Mouse (Mus musculus) heart, embryonic 14.5 days (tissue): ENCODE measurements around the gene Kat7. TPM values are rescaled to one million over a fixed set of nuclear protein-coding genes. Genes with fewer than 3 reads are reported as not detected.

Experiments used
- ATAC-seq: fragments of 200-750 bp; cut with Nextera tagmentation; 2 replicates; pipeline ENCODE4 v1.8.0; 2017; ENCODE audit warnings: low read depth, moderate TSS enrichment; ENCODE audit not compliant: insufficient number of reproducible peaks, insufficient read depth, low FRiP score
- H3K27ac ChIP-seq, 2 experiments: fragments of 200-500 bp in 1 of 2; fragments of 300-500 bp in 1 of 2; sonication (generic) in 1 of 2; replicated peaks in 1 of 2; 2 replicates each; pipeline ENCODE4 v1.5.1; 2012 to 2014; ENCODE audit warnings: low read depth in 2 of 2, low read length in 2 of 2, control low read depth in 1 of 2, mild to moderate bottlenecking in 1 of 2, mixed read lengths in 1 of 2; ENCODE audit not compliant: control insufficient read depth in 1 of 2, insufficient read depth in 1 of 2
- H3K27me3 ChIP-seq: fragments of 300-500 bp; sonication (generic); 2 replicates; pipeline ENCODE4 v1.6.1; 2014; ENCODE audit warnings: mild to moderate bottlenecking, low read length, control low read depth; ENCODE audit not compliant: control insufficient read depth, insufficient read depth
- H3K36me3 ChIP-seq: fragments of 300-500 bp; sonication (generic); 2 replicates; pipeline ENCODE4 v1.6.1; 2014; ENCODE audit warnings: mild to moderate bottlenecking, control low read depth, low read length, mixed read lengths; ENCODE audit not compliant: control insufficient read depth, insufficient read depth
- H3K4me1 ChIP-seq, 2 experiments: fragments of 200-500 bp in 1 of 2; fragments of 300-500 bp in 1 of 2; sonication (generic) in 1 of 2; 2 replicates each; pipeline ENCODE4 v1.6.1; 2012 to 2014; ENCODE audit warnings: low read length in 2 of 2, control low read depth in 1 of 2, mixed read lengths in 1 of 2; ENCODE audit not compliant: control insufficient read depth in 2 of 2, insufficient read depth in 2 of 2
- H3K4me2 ChIP-seq: fragments of 300-500 bp; sonication (generic); 2 replicates; pipeline ENCODE4 v1.6.1; 2014; ENCODE audit warnings: mild to moderate bottlenecking, low read length
- H3K4me3 ChIP-seq, 2 experiments: fragments of 200-500 bp in 1 of 2; fragments of 300-500 bp in 1 of 2; sonication (generic) in 1 of 2; 2 replicates each; pipeline ENCODE4 v1.5.1; 2012 to 2014; ENCODE audit warnings: low read length in 2 of 2, mild to moderate bottlenecking in 2 of 2, control low read depth in 1 of 2, low read depth in 1 of 2, moderate library complexity in 1 of 2; ENCODE audit not compliant: control insufficient read depth in 1 of 2, insufficient read depth in 1 of 2
- H3K9ac ChIP-seq: fragments of 300-500 bp; sonication (generic); 2 replicates; pipeline ENCODE4 v1.6.1; 2014; ENCODE audit warnings: mild to moderate bottlenecking, low read length
- H3K9me3 ChIP-seq: fragments of 300-500 bp; sonication (generic); 2 replicates; pipeline ENCODE4 v1.6.1; 2016; ENCODE audit warnings: low read length, control low read depth; ENCODE audit not compliant: control insufficient read depth
- WGBS: fragments of 180-500 bp; shearing (Covaris S2); extraction: QIAGEN DNeasy Blood & Tissue Kit; methylation state at CpG from one replicate; pipeline ENCODE4 v1.1.7; 2014; 5-methylcytosine and 5-hydroxymethylcytosine counted together
- polyA plus RNA-seq: library from polyadenylated mRNA; unstranded; fragments of >200 nt; fragmentation: Nextera tagmentation; extraction: Ambion mirVana; gene quantifications from 2 replicates; pipeline ENCODE4 v1.2.1, GENCODE M21; 2014

Gene Kat7
- polyA plus RNA-seq, 1 experiment from 2014 or later, result 45.6 TPM

GRCm38 (mm10) chr11:95353226-95353625, 43.2 kb upstream of the Kat7 start:
- Histone ChIP-seq H3K27ac (no peak overlapping the region), H3K27me3 (no peaks in the 10 kb centered on the region), H3K9ac (no peak overlapping the region), H3K36me3 (peaks cover 3% of the 10 kb centered on the region; the same call in 1 of the 2 replicates), H3K9me3 (no peaks in the 10 kb centered on the region), H3K4me1 (peaks cover 11 to 26% of the 10 kb centered on the region in 2 experiments), H3K4me2 (no peak overlapping the region), H3K4me3 (no peak overlapping the region)
- no peak for ATAC-seq
- 75% methylated on average over 9 of the region's 9 CpGs for WGBS

GRCm38 (mm10) chr11:95352686-95353085, 42.6 kb upstream of the Kat7 start:
- Histone ChIP-seq H3K4me2 (no peak overlapping the region), H3K27me3 (no peaks in the 10 kb centered on the region), H3K4me1 (peaks cover 11 to 26% of the 10 kb centered on the region in 2 experiments), H3K9ac (no peak overlapping the region), H3K4me3 (no peak overlapping the region), H3K27ac (no peak overlapping the region), H3K36me3 (peaks cover 5% of the 10 kb centered on the region; the same call in 1 of the 2 replicates), H3K9me3 (no peaks in the 10 kb centered on the region)
- WGBS, result 86% methylated on average over 2 of the region's 2 CpGs
- ATAC-seq, result no peak

GRCm38 (mm10) chr11:95350960-95351359, 40.9 kb upstream of the Kat7 start:
- H3K36me3 ChIP-seq, result peaks cover 13% of the 10 kb centered on the region
- H3K4me2 ChIP-seq, result no peak overlapping the region
- H3K27me3 ChIP-seq, result no peaks in the 10 kb centered on the region
- H3K9ac ChIP-seq, result no peak overlapping the region
- no peak for ATAC-seq
- H3K27ac ChIP-seq, result no peak overlapping the region
- no peaks in the 10 kb centered on the region for H3K9me3 ChIP-seq
- no peak overlapping the region for H3K4me3 ChIP-seq
- 79% methylated on average over 3 of the region's 3 CpGs for WGBS
- H3K4me1 ChIP-seq, result peaks cover 5 to 13% of the 10 kb centered on the region in 2 experiments; a peak in 3 of 4 replicates

- Histone ChIP-seq H3K4me1 (peaks cover 2 to 6% of the 10 kb centered on the region in 2 experiments; a peak in 3 of 4 replicates), H3K27ac (no peak overlapping the region), H3K4me2 (no peak overlapping the region), H3K36me3 (peaks cover 13% of the 10 kb centered on the region), H3K9ac (no peak overlapping the region), H3K9me3 (no peaks in the 10 kb centered on the region), H3K27me3 (no peaks in the 10 kb centered on the region), H3K4me3 (no peak overlapping the region)
- ATAC-seq, result no peak
- WGBS, result 61% methylated on average over 6 of the region's 6 CpGs
Measured at GRCm38 (mm10) chr11:95350289-95350688, 40.2 kb upstream of the Kat7 start.

- Histone ChIP-seq H3K27me3 (no peaks in the 10 kb centered on the region), H3K36me3 (peaks cover 13% of the 10 kb centered on the region), H3K4me1 (peaks cover 0 to 7% of the 10 kb centered on the region in 2 experiments; a peak in 2 of 4 replicates), H3K9me3 (no peaks in the 10 kb centered on the region), H3K4me3 (no peak overlapping the region), H3K4me2 (0 out of 2 replicates have a peak overlapping the region, but pooled peaks have one; percentile 8), H3K27ac (no peak overlapping the region), H3K9ac (no peak overlapping the region; the same call in 1 of the 2 replicates)
- 79% methylated on average over 2 of the region's 2 CpGs for WGBS
- ATAC-seq, result no peak
Measured at GRCm38 (mm10) chr11:95344181-95344580, 34.1 kb upstream of the Kat7 start.

GRCm38 (mm10) chr11:95343180-95343579, 33.1 kb upstream of the Kat7 start:
- H3K9me3 ChIP-seq, result no peaks in the 10 kb centered on the region
- no peaks in the 10 kb centered on the region for H3K27me3 ChIP-seq
- H3K27ac ChIP-seq, result no peak overlapping the region
- H3K9ac ChIP-seq, result no peak overlapping the region
- H3K4me3 ChIP-seq, result no peak overlapping the region
- H3K4me2 ChIP-seq, result no peak overlapping the region
- 69% methylated on average over 4 of the region's 4 CpGs for WGBS
- H3K4me1 ChIP-seq, result peaks cover 0 to 10% of the 10 kb centered on the region in 2 experiments; a peak in 2 of 4 replicates
- ATAC-seq, result no peak
- peaks cover 9% of the 10 kb centered on the region; the same call in 1 of the 2 replicates for H3K36me3 ChIP-seq

GRCm38 (mm10) chr11:95340664-95341063, 30.6 kb upstream of the Kat7 start:
- Histone ChIP-seq H3K36me3 (no peaks in the 10 kb centered on the region), H3K4me3 (no peak overlapping the region), H3K4me1 (peaks cover 0 to 13% of the 10 kb centered on the region in 2 experiments; a peak in 2 of 4 replicates), H3K27me3 (no peaks in the 10 kb centered on the region), H3K27ac (no peak overlapping the region), H3K4me2 (no peak overlapping the region), H3K9ac (no peak overlapping the region), H3K9me3 (no peaks in the 10 kb centered on the region)
- 66% methylated on average over 5 of the region's 5 CpGs for WGBS
- ATAC-seq, result no peak

- 87% methylated on average over 1 of the region's 1 CpGs for WGBS
- Histone ChIP-seq H3K4me3 (no peak overlapping the region), H3K9me3 (no peaks in the 10 kb centered on the region), H3K4me1 (peaks cover 0 to 13% of the 10 kb centered on the region in 2 experiments; a peak in 2 of 4 replicates), H3K27ac (no peak overlapping the region), H3K9ac (no peak overlapping the region; the same call in 1 of the 2 replicates), H3K27me3 (no peaks in the 10 kb centered on the region), H3K36me3 (no peaks in the 10 kb centered on the region), H3K4me2 (peak overlapping the region; percentile 27; the same call in 1 of the 2 replicates)
- no peak for ATAC-seq
Measured at GRCm38 (mm10) chr11:95340259-95340658, 30.2 kb upstream of the Kat7 start.
